Mouse (Mus musculus): Measurements from ENCODE around the gene Map3k5. TPM values are rescaled to one million over a fixed set of nuclear protein-coding genes. Genes with fewer than 3 reads are reported as not detected.
"Not testable (repeated sequence)": the region's sequence is repeated elsewhere in the genome, so short reads cannot be mapped to it uniquely, and the experiment has no call there.

Gene Map3k5
- total RNA-seq (2021) = 1 to 10 TPM; 6.3 to 6.7 TPM
- long read RNA-seq, experiment 1, partial matches to known transcripts = 0 of 4 reads
- long read RNA-seq, experiment 1, other reads (novel, unspliced or antisense) = 4 of 4 reads
- long read RNA-seq, experiment 2, partial matches to known transcripts = 0 of 1 reads
- long read RNA-seq, experiment 2, other reads (novel, unspliced or antisense) = 1 of 1 reads

DNA sequence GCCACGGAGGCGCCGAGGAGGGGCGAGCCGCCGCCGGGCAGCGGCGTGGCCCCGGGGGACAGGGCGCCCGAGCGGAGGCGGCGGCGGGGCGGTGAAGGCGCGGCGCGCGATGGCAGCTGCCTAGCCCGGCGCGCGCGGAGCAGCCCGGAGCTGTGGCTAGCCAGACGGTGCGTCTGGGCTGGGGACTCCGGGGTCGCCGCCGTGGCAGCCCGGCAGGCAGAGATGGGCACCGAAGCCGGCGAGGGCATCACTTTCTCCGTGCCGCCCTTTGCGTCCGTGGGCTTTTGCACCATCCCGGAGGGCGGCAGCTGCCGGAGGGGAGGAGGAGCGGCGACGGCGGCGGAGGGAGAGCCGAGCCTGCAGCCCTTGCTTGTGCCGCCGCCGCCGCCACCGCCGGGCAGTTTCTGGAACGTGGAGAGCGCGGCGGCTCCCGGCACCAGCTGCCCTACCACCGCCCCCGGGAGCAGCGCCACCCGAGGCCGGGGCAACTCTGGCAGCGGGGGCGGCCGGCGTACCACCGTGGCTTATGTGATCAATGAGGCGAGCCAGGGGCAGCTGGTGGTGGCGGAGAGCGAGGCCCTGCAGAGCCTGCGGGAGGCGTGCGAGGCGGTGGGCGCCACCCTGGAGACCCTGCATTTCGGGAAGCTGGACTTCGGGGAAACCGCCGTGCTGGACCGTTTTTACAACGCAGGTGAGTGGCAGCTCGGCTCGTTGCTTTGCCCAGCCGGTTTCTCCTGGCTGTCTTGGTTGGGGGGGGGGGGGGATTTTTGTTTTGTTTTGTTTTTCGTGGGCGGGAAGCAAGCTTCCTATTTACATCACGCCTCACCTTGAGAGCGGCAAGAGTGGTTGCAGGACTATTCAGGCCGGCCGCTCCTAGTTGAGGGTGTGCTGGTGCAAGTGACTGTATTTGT lies at the start of gene Map3k5:
Gene Map3k5 (plus strand): TSS at position 89 of the 911 bp plus-strand sequence.
- peak in 1 of 2 experiments; percentile 26 for DNase-seq

GRCm38 (mm10) chr10:19886249-19886648 lies 48.0 kb upstream of the Map3k5 start:
- no peak for DNase-seq
- intact Hi-C loops (cut with DNase I) = no loop called here

More for the DNA sequence above, at the start of gene Map3k5:
- intact Hi-C loops (cut with DNase I) = loop anchor here (2.0 to 10.0 kb wide), 3 partner anchors 110 to 188 kb away; no protein-coding TSS in a partner anchor

DNA sequence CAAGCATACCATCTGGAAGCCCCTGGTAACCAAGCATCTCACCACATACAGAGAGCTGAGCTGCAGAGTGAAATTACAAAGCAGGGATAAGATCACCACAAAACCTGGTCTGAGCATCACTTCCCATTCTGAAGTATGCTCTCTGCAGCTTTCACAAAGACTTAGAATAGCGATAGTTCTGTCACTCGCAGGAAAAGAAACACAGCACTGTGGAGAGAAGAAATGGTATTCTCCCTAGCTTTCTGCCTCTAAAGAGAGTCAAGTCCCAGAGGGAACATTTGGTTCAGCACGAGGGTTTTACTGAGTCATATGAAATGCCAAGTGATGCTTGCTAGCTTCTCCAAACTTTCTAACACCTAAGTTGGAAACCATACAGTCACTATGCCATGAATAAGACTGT lies 44.4 kb upstream of the Map3k5 start:
- intact Hi-C loops (cut with DNase I) = loop anchor here (5.0 kb wide), 1 partner anchor 178 kb away; the partner anchor contains the start of gene Il20ra
- DNase-seq = no peak

DNA sequence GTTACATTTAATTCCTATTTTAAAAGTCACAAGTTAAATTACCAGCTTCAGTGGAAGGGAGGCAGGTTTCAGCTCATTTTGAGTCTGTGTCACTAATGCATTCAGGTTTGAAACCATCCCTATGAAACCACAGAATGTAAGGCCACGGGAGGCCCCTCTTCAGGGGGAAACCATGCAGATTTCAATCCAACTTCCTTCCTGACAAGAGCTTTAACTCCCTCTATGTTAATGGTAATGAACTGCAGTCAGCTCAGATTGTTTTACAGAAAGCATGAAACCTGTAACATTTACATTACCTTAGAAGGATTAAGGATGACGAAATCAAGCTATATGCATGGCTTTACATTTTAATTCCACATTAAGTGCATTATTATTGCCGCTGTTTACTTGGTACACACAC lies 42.6 kb upstream of the Map3k5 start:
- intact Hi-C loops (cut with DNase I) = loop anchor here (5.0 kb wide), 1 partner anchor 179 kb away; the partner anchor contains the start of gene Il20ra
- no peak for DNase-seq

- DNase-seq = no peak
- intact Hi-C loops (cut with DNase I) = loop anchor here (5.0 kb wide), 1 partner anchor 181 kb away; the partner anchor contains the start of gene Il20ra
These were observed 41.1 kb upstream of the Map3k5 start for GRCm38 (mm10) chr10:19893146-19893545.

DNA sequence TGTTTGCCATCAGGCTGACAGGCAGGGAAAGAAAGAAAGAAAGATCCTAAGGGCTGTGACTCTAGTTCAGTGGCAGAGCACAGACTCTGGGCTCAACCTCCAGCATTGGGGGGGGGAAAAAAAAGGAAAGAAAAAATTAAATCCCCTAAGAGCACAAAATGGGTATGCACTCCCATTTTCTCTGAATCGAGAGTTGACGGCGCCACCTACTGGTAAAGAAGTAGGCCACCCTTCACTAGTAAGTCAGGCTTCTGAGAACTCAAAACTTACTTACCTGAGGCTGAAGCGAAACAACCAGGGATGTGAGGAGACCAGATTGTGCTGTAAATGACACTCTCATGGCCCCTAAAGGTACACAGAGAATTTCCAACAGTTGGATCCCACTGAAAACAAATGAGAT lies 40.3 kb upstream of the Map3k5 start:
- peak in 1 of 2 experiments; percentile 8 for DNase-seq

DNA sequence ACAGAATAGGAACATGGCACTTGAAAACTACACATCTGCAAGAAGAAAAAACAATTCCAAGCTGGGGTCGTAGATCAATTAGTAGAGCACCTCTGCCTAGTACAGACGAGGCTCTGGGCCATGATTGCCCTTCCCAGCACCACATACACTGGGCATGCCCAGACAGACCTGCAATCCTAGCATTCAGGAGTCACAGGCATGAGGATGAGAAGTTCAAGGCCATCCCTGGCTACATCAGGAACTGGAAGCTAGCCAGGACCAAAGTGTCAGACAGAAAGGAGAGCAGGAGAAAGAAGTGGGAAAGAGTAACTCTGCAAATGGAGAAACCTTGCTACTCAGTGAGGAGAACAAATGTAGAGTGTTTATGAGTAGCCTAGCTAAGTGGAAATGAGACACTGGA lies 34.1 kb upstream of the Map3k5 start:
- intact Hi-C loops (cut with DNase I) = no loop called here
- DNase-seq = no peak

More for the DNA sequence above, 40.3 kb upstream of the Map3k5 start:
- intact Hi-C loops (cut with DNase I) = loop anchor here (5.0 kb wide), 1 partner anchor 182 kb away; the partner anchor contains the start of gene Il20ra

DNA sequence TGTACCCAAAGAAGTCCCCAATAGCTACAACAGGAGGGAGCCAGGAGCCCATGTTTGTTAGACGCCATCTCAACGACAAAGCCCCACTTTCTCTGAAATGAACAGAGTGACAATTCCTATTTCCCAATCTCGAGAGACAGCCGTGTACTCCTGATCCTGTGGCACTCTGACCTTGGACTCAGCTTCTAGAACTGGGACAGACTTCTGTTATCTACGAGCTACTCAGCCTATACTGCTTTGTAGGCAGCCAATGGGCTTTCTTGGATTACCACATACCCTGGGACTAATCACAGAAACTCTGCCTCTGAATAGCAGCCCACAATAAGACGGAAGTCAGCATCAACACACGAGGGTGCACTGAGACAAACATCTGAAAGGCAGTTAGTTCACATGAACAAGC lies 32.3 kb upstream of the Map3k5 start:
- intact Hi-C loops (cut with DNase I) = no loop called here
- no peak for DNase-seq

DNA sequence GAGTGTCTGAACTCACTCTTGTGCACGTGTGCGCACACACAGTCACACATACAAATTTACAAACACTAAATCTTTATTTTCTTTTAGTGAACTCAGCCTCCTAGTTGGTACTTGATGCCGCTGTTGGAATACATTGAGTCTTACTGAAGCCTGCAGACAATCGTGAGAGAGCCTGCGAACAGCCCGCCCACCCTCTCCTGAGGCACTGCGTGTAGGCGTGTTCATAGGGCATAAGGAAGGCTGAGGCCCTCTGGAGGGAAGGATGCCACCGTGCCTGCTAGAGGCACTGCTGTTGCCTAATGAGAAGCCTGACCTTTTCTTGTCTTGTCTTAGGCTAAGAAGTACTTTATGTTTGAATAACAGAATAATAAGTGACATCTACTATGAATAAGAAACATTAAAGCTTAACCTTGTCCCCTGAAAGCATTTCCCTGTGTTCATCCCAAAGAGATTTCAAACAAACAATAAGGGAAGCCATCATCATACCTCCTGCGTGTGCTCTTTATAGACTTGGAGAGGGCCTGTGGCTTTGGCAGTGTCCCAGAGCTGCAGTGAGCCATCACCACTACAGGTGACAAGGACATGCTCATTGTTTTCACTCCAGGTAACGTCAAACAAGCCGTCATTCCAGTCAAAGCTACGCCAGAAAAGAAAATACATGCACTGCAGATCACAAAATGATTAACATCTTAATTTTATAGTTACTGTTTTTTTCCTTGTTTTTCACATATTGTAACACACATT lies 30.0 kb upstream of the Map3k5 start:
- intact Hi-C loops (cut with DNase I) = no loop called here
- DNase-seq = no peak

- DNase-seq = peak; percentile 87 to 95
- intact Hi-C loops (cut with DNase I) = loop anchor here (5.0 kb wide), 1 partner anchor 165 kb away; no protein-coding TSS in a partner anchor
These were observed 26.9 kb upstream of the Map3k5 start, which contains the start of gene Pex7 for GRCm38 (mm10) chr10:19907246-19907804. Gene Pex7, minus strand, starts transcription at chr10:19907689.

DNA sequence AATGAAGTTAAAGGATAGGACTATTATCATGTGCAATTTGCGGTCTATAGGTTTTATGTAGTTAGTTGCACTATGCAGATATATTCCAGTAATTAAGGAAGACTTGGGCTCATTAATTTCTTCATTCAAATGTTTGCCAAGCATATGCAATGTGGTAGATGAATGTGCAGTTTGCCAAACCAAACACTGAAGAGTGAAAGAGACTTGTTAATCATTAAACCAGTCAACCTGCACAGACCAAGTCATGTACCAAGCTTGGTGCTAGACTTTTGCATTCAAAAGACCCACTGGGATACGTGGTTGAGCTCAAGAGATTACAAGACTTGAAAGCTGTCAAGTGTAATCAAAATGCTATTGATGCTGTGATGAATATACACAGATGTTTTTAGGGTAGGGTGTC lies 26.2 kb upstream of the Map3k5 start:
- no peak for DNase-seq
- intact Hi-C loops (cut with DNase I) = loop anchor here (5.0 kb wide), 1 partner anchor 164 kb away; no protein-coding TSS in a partner anchor

DNA sequence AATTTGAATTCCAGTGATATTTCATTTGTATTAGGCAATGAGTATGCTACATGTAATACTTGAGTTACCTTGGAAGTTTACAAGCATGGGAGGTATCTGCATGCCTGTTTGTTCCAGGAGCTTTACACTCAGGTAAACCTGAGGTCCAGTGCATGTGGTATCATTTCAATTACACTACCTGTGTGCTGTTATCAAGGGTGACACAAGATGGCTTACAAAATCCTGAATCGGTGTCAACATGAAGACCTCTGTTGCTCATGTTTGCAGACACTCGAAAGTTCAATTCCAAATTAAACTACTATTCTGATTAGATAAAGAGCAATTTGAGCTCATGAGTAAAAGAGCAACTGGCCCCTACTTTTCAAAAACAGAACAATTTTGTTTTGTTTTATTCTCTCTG lies 23.8 kb upstream of the Map3k5 start:
- DNase-seq = no peak
- intact Hi-C loops (cut with DNase I) = no loop called here

GRCm38 (mm10) chr10:19911583-19911982 lies 22.7 kb upstream of the Map3k5 start:
- intact Hi-C loops (cut with DNase I) = no loop called here
- DNase-seq = no peak

- no peak for DNase-seq
- intact Hi-C loops (cut with DNase I) = no loop called here
These were observed 20.5 kb upstream of the Map3k5 start for GRCm38 (mm10) chr10:19913806-19914205.

DNA sequence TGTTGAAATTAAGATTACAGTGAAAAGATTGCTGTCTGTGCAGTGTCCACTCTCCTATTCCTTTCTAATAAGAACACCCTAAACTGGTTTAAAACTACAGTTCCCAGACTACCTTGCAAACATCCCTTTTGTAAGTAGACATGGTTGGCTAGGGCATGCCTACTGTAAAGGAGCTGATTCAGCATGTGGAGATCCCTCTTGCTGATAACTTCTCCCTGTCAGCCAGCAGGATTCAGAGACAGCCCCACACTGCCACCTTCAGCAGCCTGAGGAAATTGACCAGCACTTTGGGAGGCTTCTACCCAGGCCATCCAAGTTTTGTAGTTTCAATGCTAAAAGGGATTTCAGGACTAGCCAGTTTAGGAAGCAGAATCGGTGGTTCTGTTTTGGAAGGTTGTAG lies 19.0 kb upstream of the Map3k5 start:
- intact Hi-C loops (cut with DNase I) = no loop called here
- peak; percentile 34 to 37 for DNase-seq

GRCm38 (mm10) chr10:19922410-19922809 lies 11.9 kb upstream of the Map3k5 start:
- DNase-seq = no peak
- intact Hi-C loops (cut with DNase I) = no loop called here

DNA sequence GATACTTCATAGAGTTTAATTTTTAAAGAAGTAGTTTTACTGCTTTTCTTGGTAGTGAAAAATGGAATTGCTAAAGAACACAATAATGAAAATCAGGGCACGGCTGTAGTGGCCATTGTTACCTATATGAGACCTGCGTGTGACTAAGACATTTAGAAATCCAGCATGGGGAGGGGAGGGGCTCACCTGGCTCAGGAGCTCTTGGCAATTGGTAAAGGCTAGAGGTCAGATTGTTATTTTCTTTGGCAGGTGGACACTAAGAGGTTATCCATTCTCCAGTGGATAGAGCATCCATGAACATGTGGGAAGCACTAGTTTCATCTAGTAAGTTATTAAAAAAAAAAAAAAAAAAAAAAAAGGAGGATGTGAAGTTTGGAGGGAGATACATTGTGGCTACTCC lies 10.0 kb upstream of the Map3k5 start:
- no peak for DNase-seq
- intact Hi-C loops (cut with DNase I) = no loop called here

- intact Hi-C loops (cut with DNase I) = not testable (repeated sequence)
These were observed 7.8 kb upstream of the Map3k5 start for GRCm38 (mm10) chr10:19926391-19926897.

DNA sequence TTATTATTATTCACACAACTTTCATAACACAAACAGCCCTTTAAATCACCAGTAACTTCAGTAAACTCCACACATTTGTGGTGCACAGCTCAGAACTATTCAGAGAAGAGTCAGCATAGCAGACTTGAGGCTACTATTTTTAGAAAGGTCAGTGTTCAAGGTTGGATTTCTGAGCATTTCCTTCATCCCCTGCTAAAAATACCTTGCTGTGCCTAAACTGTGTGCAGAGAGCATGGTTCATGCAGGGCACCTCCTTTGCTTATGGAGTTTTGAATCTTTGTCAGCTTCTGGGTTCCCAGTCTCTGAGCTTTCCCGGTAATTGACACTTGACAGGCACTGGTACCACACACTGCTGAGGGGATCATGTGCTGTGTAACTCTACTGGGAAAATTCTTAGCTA lies 6.1 kb upstream of the Map3k5 start:
- intact Hi-C loops (cut with DNase I) = no loop called here
- DNase-seq = no peak

More at GRCm38 (mm10) chr10:19926391-19926897, 7.8 kb upstream of the Map3k5 start:
- DNase-seq = not testable (repeated sequence)

DNA sequence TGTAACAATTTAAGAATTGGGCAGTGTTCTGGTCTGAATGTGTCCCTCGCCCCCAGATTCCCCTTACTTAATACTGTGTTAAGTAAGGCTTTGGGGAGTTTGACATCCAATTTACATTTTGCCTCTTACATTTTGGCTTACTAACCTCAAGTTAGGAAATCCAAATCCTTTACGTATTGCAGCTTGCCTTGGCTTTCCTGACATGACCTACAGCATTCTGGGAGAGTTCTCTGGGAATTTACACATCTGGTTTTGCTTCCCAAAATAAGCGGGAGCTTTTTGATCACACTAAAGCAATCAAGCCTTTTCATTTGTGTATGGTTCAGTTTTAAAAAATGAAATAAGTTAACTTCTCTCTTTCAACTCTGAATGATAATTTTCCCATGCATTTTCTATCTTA lies 1.3 kb upstream of the Map3k5 start:
- intact Hi-C loops (cut with DNase I) = loop anchor here (5.0 to 10.0 kb wide), 2 partner anchors 112 to 189 kb away; no protein-coding TSS in a partner anchor

More for the DNA sequence above, 1.3 kb upstream of the Map3k5 start:
- DNase-seq = no peak

All from gastrocnemius, postnatal 36 days (tissue).